ENCODE assay signal across 16 mouse cellular contexts in the genomic region with DNA sequence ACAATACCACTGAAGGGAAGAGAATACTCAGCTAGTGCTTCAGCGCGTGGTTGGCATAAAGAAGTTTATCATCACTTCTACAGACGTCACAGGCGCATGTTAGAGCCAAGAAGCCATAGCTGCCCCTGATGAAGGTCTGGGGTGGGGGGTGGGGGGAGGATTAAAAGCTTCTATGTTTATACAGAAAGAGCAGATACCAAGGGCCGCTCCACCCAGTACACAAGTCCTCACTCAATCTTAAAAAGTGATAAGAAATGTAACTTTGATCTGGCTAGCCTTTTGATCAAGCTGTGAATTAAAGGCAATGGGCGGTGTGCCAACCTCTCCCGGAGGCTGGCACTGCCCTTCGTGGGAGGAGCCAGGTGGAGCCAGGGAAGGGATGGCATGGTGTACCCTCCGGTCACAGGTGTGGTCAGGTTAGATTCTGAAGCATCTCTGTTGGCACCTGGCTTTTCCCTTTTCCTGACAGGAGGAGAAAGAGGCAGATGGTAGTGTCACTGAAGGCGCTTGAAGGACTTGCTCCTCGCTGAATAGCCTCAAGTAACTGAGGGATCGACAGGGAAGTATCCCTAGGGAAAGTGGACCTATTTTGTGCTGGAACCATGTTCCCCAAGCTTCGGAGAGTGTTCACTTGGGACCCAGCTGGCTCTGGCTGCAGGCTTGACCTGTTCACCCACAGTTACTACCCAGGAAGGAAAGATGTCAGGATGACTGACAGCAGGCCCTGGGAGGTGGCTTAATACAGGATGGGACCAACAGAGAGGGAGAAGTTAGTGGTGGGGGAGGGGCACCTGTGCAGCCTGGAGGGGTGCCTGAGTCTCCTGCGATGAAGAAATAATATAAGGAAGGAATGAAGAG. TPM values are rescaled to one million over a fixed set of nuclear protein-coding genes. Genes with fewer than 3 reads are reported as not detected.
DNase-seq lines count a peak whose midpoint lies in the region; ATAC-seq and TF ChIP-seq lines count a peak whose summit lies in the region.
"Had no signal": no experiment of that assay in that cellular context is flagged by ENCODE, and none has a peak within 500 bp of the region (broad histone marks: within the 10 kb centered on the region; RNA-seq: fewer than 3 reads in every experiment).

No protein-coding gene starts in this region.

- H3K36me3 ChIP-seq in heart, embryonic 10.5 days: no peaks in the 10 kb centered on the region
- H3K36me3 ChIP-seq in heart, embryonic 11.5 days (ENCODE audit: control insufficient read depth, insufficient read depth, low read length): no peaks in the 10 kb centered on the region
- peaks cover 0 to 3% of the 10 kb centered on the region in 2 experiments for H3K36me3 ChIP-seq in CH12.LX (replicated peaks in 1 of 2; ENCODE audit: control insufficient read depth in 1 of 2, insufficient read depth in 1 of 2, low read length in 1 of 2)
- H3K36me3 ChIP-seq: embryonic facial prominence, embryonic 12.5 days; liver, embryonic 13.5 days; midbrain, embryonic 15.5 days had no signal

- TF ChIP-seq EP300 in CH12.LX (IDR thresholded peaks at IDR 0.05; ENCODE audit: low read length): no peak

- peaks cover 57% of the 10 kb centered on the region for H3K4me1 ChIP-seq in heart, embryonic 10.5 days
- peaks cover 19% of the 10 kb centered on the region for H3K4me1 ChIP-seq in heart, embryonic 11.5 days (ENCODE audit: control insufficient read depth, insufficient read depth, low read length)
- H3K4me1 ChIP-seq in lung, adult 2 months (ENCODE audit: control insufficient read depth, insufficient read depth, low read length): peaks cover 6% of the 10 kb centered on the region
- H3K4me1 ChIP-seq in CH12.LX (ENCODE audit: control insufficient read depth in 1 of 2, insufficient read depth in 2 of 2): peaks cover 58 to 70% of the 10 kb centered on the region in 2 experiments

- in situ Hi-C loops in CH12.LX (cut with MboI; ENCODE audit: low pct_ligation_motif_present, low pct_unique_long_range_greater_than_20kb, low sequenced_read_pairs): loop anchor here (5.0 kb wide), 1 partner anchor 150 kb away; no protein-coding TSS in a partner anchor

- WGBS in heart, embryonic 10.5 days: 74% methylated on average over 14 of the region's 14 CpGs
- WGBS in heart, embryonic 11.5 days (ENCODE audit: insufficient replicate concordance): 70% methylated on average over 14 of the region's 14 CpGs
- 51% methylated on average over 14 of the region's 14 CpGs for WGBS in lung, adult 2 months

- no peaks in the 10 kb centered on the region for H3K79me2 ChIP-seq in CH12.LX (replicated peaks; ENCODE audit: control insufficient read depth, extremely low read depth, insufficient read depth, poor library complexity, severe bottlenecking)

- dilution Hi-C loops in CH12.LX (cut with MboI; ENCODE audit: extremely low pct_ligation_motif_present, extremely low pct_unique_long_range_greater_than_20kb, low sequenced_read_pairs): no loop called here

- peak overlapping the region; percentile 26; the same call in 1 of the 2 replicates for H3K27ac ChIP-seq in heart, embryonic 10.5 days
- H3K27ac ChIP-seq in heart, embryonic 11.5 days (ENCODE audit: low read depth, low read length): no peak overlapping the region
- peak overlapping the region; percentile 98 for H3K27ac ChIP-seq in CH12.LX (ENCODE audit: insufficient read depth, low read depth)
- H3K27ac ChIP-seq: hindbrain, embryonic 14.5 days; liver, embryonic 13.5 days; midbrain, embryonic 15.5 days had no signal

- H3K9me3 ChIP-seq in heart, embryonic 10.5 days: no peaks in the 10 kb centered on the region
- H3K9me3 ChIP-seq in heart, embryonic 11.5 days (replicated peaks; ENCODE audit: control insufficient read depth, low read length): no peaks in the 10 kb centered on the region
- H3K9me3 ChIP-seq in CH12.LX (replicated peaks; ENCODE audit: low read length): no peaks in the 10 kb centered on the region
- H3K9me3 ChIP-seq: embryonic facial prominence, embryonic 12.5 days; liver, embryonic 13.5 days; midbrain, embryonic 15.5 days had no signal

- no peak for TF ChIP-seq POLR2A in lung, adult 2 months (IDR thresholded peaks at IDR 0.05; ENCODE audit: borderline replicate concordance, extremely low read depth, low read depth, low read length)
- no peak for TF ChIP-seq POLR2A in CH12.LX (IDR thresholded peaks at IDR 0.05; ENCODE audit: low read depth, low read length)

- TF ChIP-seq RAD21 in CH12.LX (IDR thresholded peaks at IDR 0.05; ENCODE audit: low read depth, low read length): no peak

- no peak for TF ChIP-seq CTCF in lung, adult 2 months (IDR thresholded peaks at IDR 0.05; ENCODE audit: insufficient read depth, low read length)
- no peak for TF ChIP-seq CTCF in CH12.LX (conservative IDR thresholded peaks at IDR 0.05 in 1 of 2, IDR thresholded peaks at IDR 0.05 in 1 of 2; ENCODE audit: low read depth in 2 of 2, low read length in 2 of 2)

- H3K27me3 ChIP-seq in heart, embryonic 10.5 days (ENCODE audit: insufficient read depth, poor library complexity, severe bottlenecking): no peaks in the 10 kb centered on the region
- no peaks in the 10 kb centered on the region for H3K27me3 ChIP-seq in heart, embryonic 11.5 days (ENCODE audit: control insufficient read depth, insufficient read depth, low read length)
- H3K27me3 ChIP-seq in CH12.LX (replicated peaks): no peaks in the 10 kb centered on the region
- H3K27me3 ChIP-seq: embryonic facial prominence, embryonic 12.5 days; liver, embryonic 13.5 days; midbrain, embryonic 15.5 days had no signal

- no peak overlapping the region for H3K9ac ChIP-seq in heart, embryonic 11.5 days (ENCODE audit: low read depth, low read length)
- H3K9ac ChIP-seq in CH12.LX (ENCODE audit: insufficient read depth, low read depth): peak overlapping the region; percentile 64
- H3K9ac ChIP-seq: embryonic facial prominence, embryonic 12.5 days; hindbrain, embryonic 14.5 days; liver, embryonic 13.5 days; midbrain, embryonic 15.5 days had no signal

- H3K4me3 ChIP-seq in heart, embryonic 10.5 days: no peak overlapping the region
- no peak overlapping the region for H3K4me3 ChIP-seq in heart, embryonic 11.5 days (ENCODE audit: low read depth, low read length)
- no peak overlapping the region for H3K4me3 ChIP-seq in lung, adult 2 months (replicated peaks; ENCODE audit: extremely low read depth, low read depth, low read length)
- peak overlapping the region; percentile 50 to 70 (median 67) for H3K4me3 ChIP-seq in CH12.LX (replicated peaks in 1 of 3; ENCODE audit: low read depth in 2 of 3, low read length in 2 of 3, poor library complexity in 1 of 3)
- H3K4me3 ChIP-seq: embryonic facial prominence, embryonic 12.5 days; liver, embryonic 13.5 days; midbrain, embryonic 15.5 days had no signal

- ATAC-seq in heart, embryonic 11.5 days (replicated peaks; ENCODE audit: insufficient number of reproducible peaks, low FRiP score, low TSS enrichment): no peak
- ATAC-seq: intestine, postnatal 0 days; midbrain, embryonic 15.5 days had no signal

- H3K4me2 ChIP-seq in heart, embryonic 11.5 days: no peak overlapping the region
- peak overlapping the region; percentile 42 for H3K4me2 ChIP-seq in CH12.LX (ENCODE audit: insufficient read depth, low read depth, poor library complexity, severe bottlenecking)
- H3K4me2 ChIP-seq: embryonic facial prominence, embryonic 12.5 days; hindbrain, embryonic 14.5 days; liver, embryonic 13.5 days; midbrain, embryonic 15.5 days had no signal

- no peak for DNase-seq in heart, embryonic 10.5 days (ENCODE audit: low spot score)
- DNase-seq in lung, postnatal 4 days: peak; percentile 34 to 54
- DNase-seq in lung, adult 2 months: no peak
- no peak for DNase-seq in CH12.LX (ENCODE audit: extremely low read depth)
- peak; percentile 3 for DNase-seq in gastrocnemius, postnatal 25 days
- DNase-seq in layer of hippocampus, postnatal 36 days: no peak
- no peak for DNase-seq in spleen, postnatal 36 days (ENCODE audit: low spot score in 2 of 2)
- DNase-seq: cerebellum, adult 11-12 months; cerebellum, postnatal 36 days; heart, postnatal 10 days; liver, embryonic 13.5 days had no signal

TF ChIP-seq in CH12.LX, 34 proteins besides CTCF, POLR2A, EP300 and RAD21:
- TF ChIP-seq RCOR1 (conservative IDR thresholded peaks at IDR 0.05; ENCODE audit: low read depth, low read length) (no peak), ZKSCAN1 (IDR thresholded peaks at IDR 0.05; ENCODE audit: borderline replicate concordance, low read depth, low read length) (no peak), MYC (IDR thresholded peaks at IDR 0.05; ENCODE audit: low read depth, low read length) (no peak), CHD2 (IDR thresholded peaks at IDR 0.05; ENCODE audit: low read length) (peak; percentile 43; the same call in 1 of the 2 replicates), NRF1 (IDR thresholded peaks at IDR 0.05; ENCODE audit: low read depth, low read length) (no peak), E2F4 (IDR thresholded peaks at IDR 0.05; ENCODE audit: insufficient replicate concordance, low read depth, low read length) (no peak), UBTF (IDR thresholded peaks at IDR 0.05; ENCODE audit: low read depth, low read length) (0 out of 2 replicates have a peak, but pooled peaks have one; percentile 21), SIN3A (IDR thresholded peaks at IDR 0.05; ENCODE audit: low read length) (no peak)
TF ChIP-seq in CH12.LX: peak in this region for 2.

RNA-seq across cellular contexts. Expression of a gene that starts 16.6 kb away (rescaled TPM):
- polyA plus RNA-seq in heart, embryonic 10.5 days (2016; fragmentation: Nextera tagmentation; extraction: Ambion mirVana): 20.9 and 22.0 TPM in 2 replicates
- polyA plus RNA-seq in heart, embryonic 11.5 days (2014; fragmentation: Nextera tagmentation; extraction: Ambion mirVana): 21.7 and 24.3 TPM in 2 replicates
- 60.5 and 87.9 TPM in 2 replicates for polyA plus RNA-seq in lung, adult 2 months (2012; rRNA removed)
- 56.7 and 56.9 TPM in 2 replicates for total RNA-seq in CH12.LX (2012; rRNA removed)
- 16.0 and 17.1 TPM in 2 replicates for total RNA-seq in CH12.LX (2014; rRNA removed)
- polyA plus RNA-seq in CH12.LX (2012; ENCODE audit: insufficient read length, low read depth): 27.7 and 36.7 TPM in 2 replicates
- 10 to 100 TPM; 17.2 to 19.6 TPM for total RNA-seq in gastrocnemius, postnatal 25 days (2021)
- 10 to 100 TPM; 16.9 to 18.0 TPM for total RNA-seq in layer of hippocampus, postnatal 36 days (2021)

Comparison
In these comparisons a context has a peak if more than half of its experiments do, and no peak if none do; other contexts are left out.
1. DNase-seq: peak in lung, postnatal 4 days (2 of 2) and gastrocnemius, postnatal 25 days (single experiment); none in heart, embryonic 10.5 days (single experiment), lung, adult 2 months (single experiment), CH12.LX (single experiment), layer of hippocampus, postnatal 36 days (0 of 2) and spleen, postnatal 36 days (0 of 2).
2. H3K4me3 ChIP-seq: peak in CH12.LX (3 of 3); none in heart, embryonic 10.5 days (single experiment), heart, embryonic 11.5 days (single experiment) and lung, adult 2 months (single experiment).